Mouse (Mus musculus): ENCODE measurements at regions not wholly inside any gene's neighbourhood (a gene's known extent, or its start where the extent isn't known, plus 50 kb on each side); places are given as distances from the start of the nearest gene placed in this dataset.

GRCm38 (mm10) chr5:111665406-111665805 is 68.3 kb upstream of the Gm26897 start:
- TF ChIP-seq CTCF (conservative IDR thresholded peaks at IDR 0.05; ENCODE audit: low read length) = no peak
- no peak for TF ChIP-seq NANOG (IDR thresholded peaks at IDR 0.05; ENCODE audit: borderline replicate concordance, low read length)
